ENCODE assay signal across 8 mouse cellular contexts in the genomic region with DNA sequence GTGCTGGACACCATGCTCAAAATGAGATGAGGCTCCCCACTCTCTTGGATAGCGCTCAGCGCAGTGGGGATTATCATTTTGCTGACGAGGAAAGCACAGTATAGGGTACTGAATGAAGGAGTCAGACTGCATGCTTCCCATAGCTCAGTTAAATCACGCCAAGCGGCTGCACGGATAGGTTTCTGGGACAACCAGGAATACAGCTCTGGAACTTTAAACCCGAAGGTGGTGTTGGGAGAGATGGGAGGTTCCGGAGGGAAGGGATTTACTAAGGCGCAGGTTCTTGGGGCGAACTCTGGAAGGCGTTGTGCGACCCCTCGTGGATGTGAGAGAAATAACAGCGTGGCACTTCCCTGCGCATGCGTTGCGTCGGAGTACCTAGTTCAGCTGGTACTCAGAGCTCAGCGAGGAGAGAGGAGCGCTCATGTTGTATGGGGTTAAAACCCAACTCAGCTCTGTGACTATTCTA. TPM values are rescaled to one million over a fixed set of nuclear protein-coding genes. Genes with fewer than 3 reads are reported as not detected.
DNase-seq lines count a peak whose midpoint lies in the region; ATAC-seq lines count a peak whose summit lies in the region.

No protein-coding gene starts in this region.

- WGBS in heart, embryonic 13.5 days: 7% methylated on average over 20 of the region's 20 CpGs
- 10% methylated on average over 20 of the region's 20 CpGs for WGBS in liver, embryonic 12.5 days (ENCODE audit: insufficient replicate concordance)
- 8% methylated on average over 20 of the region's 20 CpGs for WGBS in stomach, embryonic 15.5 days

- peak overlapping the region; percentile 78 for H3K9ac ChIP-seq in heart, embryonic 13.5 days
- H3K9ac ChIP-seq in liver, embryonic 12.5 days: peak overlapping the region; percentile 51
- H3K9ac ChIP-seq in stomach, embryonic 15.5 days: no peak overlapping the region; the same call in 1 of the 2 replicates

- no peak overlapping the region for H3K27ac ChIP-seq in heart, embryonic 13.5 days (replicated peaks)
- no peak overlapping the region for H3K27ac ChIP-seq in liver, embryonic 12.5 days
- H3K27ac ChIP-seq in stomach, embryonic 15.5 days: no peak overlapping the region

- no peaks in the 10 kb centered on the region for H3K36me3 ChIP-seq in heart, embryonic 13.5 days
- H3K36me3 ChIP-seq in liver, embryonic 12.5 days: no peaks in the 10 kb centered on the region
- no peaks in the 10 kb centered on the region for H3K36me3 ChIP-seq in stomach, embryonic 15.5 days

- H3K4me3 ChIP-seq in heart, embryonic 13.5 days: peak overlapping the region; percentile 52
- H3K4me3 ChIP-seq in liver, embryonic 12.5 days: peak overlapping the region; percentile 47
- H3K4me3 ChIP-seq in stomach, embryonic 15.5 days (replicated peaks): peak overlapping the region; percentile 33

- H3K9me3 ChIP-seq in heart, embryonic 13.5 days: no peaks in the 10 kb centered on the region
- no peaks in the 10 kb centered on the region for H3K9me3 ChIP-seq in liver, embryonic 12.5 days (replicated peaks)
- H3K9me3 ChIP-seq in stomach, embryonic 15.5 days: no peaks in the 10 kb centered on the region

- H3K4me1 ChIP-seq in heart, embryonic 13.5 days: peaks cover 31% of the 10 kb centered on the region
- H3K4me1 ChIP-seq in liver, embryonic 12.5 days: peaks cover 54% of the 10 kb centered on the region
- H3K4me1 ChIP-seq in stomach, embryonic 15.5 days: peaks cover 23% of the 10 kb centered on the region; the same call in 1 of the 2 replicates

- DNase-seq in CD4-positive helper T cell, adult 2 months (ENCODE audit: low read depth, low spot score): peak; percentile 85
- peak; percentile 82 for DNase-seq in brain, embryonic 18.5 days (ENCODE audit: low read depth, low spot score)
- DNase-seq in kidney, postnatal 10 days: peak; percentile 91
- DNase-seq in natural killer cell, adult 2 months (ENCODE audit: low spot score in 2 of 2): peak; percentile 59 to 77

- peak; percentile 89 for ATAC-seq in erythroid progenitor cell, adult 5-6 weeks (replicated peaks; ENCODE audit: low FRiP score, poor library complexity, severe bottlenecking)
- ATAC-seq in heart, embryonic 13.5 days (ENCODE audit: extremely low read depth, insufficient number of reproducible peaks, low FRiP score, low TSS enrichment): peak; percentile 37; the same call in 1 of the 2 replicates
- peak; percentile 44 for ATAC-seq in liver, embryonic 12.5 days
- peak; percentile 60 for ATAC-seq in stomach, embryonic 15.5 days (ENCODE audit: insufficient read depth, low FRiP score, low read depth)

- H3K27me3 ChIP-seq in heart, embryonic 13.5 days (replicated peaks): no peaks in the 10 kb centered on the region
- 0 out of 2 replicates have a peak, but pooled peaks cover 8% of the 10 kb centered on the region for H3K27me3 ChIP-seq in liver, embryonic 12.5 days (replicated peaks)
- H3K27me3 ChIP-seq in stomach, embryonic 15.5 days (replicated peaks): no peaks in the 10 kb centered on the region

- H3K4me2 ChIP-seq in heart, embryonic 13.5 days: peak overlapping the region; percentile 84
- H3K4me2 ChIP-seq in liver, embryonic 12.5 days: peak overlapping the region; percentile 74
- peak overlapping the region; percentile 64 for H3K4me2 ChIP-seq in stomach, embryonic 15.5 days

RNA-seq across cellular contexts. Expression of a gene that starts 4.8 kb away (rescaled TPM):
- total RNA-seq in erythroid progenitor cell, adult 5-6 weeks (2015; ENCODE audit: low replicate concordance): not detected in 2 replicates
- not detected in 2 replicates for total RNA-seq in erythroid progenitor cell, adult 5-6 weeks (2017; ENCODE audit: low replicate concordance)
- polyA plus RNA-seq in heart, embryonic 13.5 days (2015; fragmentation: Nextera tagmentation; extraction: Ambion mirVana): 0.20 TPM in 1 of 2 replicates, not detected in the other
- polyA plus RNA-seq in liver, embryonic 12.5 days (2016; fragmentation: Nextera tagmentation; extraction: Ambion mirVana): 0.29 TPM in 1 of 2 replicates, not detected in the other
- 6.4 and 10.9 TPM in 2 replicates for polyA plus RNA-seq in stomach, embryonic 15.5 days (2015; fragmentation: Nextera tagmentation; extraction: Ambion mirVana)

RNA-seq across cellular contexts. Expression of a gene that starts 31.1 kb away (rescaled TPM):
- 0.42 TPM in 1 of 2 replicates, not detected in the other for total RNA-seq in erythroid progenitor cell, adult 5-6 weeks (2015; ENCODE audit: low replicate concordance)
- 0.51 and 0.53 TPM in 2 replicates for total RNA-seq in erythroid progenitor cell, adult 5-6 weeks (2017; ENCODE audit: low replicate concordance)
- polyA plus RNA-seq in heart, embryonic 13.5 days (2015; fragmentation: Nextera tagmentation; extraction: Ambion mirVana): 2.0 and 2.2 TPM in 2 replicates
- 0.31 and 0.44 TPM in 2 replicates for polyA plus RNA-seq in liver, embryonic 12.5 days (2016; fragmentation: Nextera tagmentation; extraction: Ambion mirVana)
- 2.7 and 2.9 TPM in 2 replicates for polyA plus RNA-seq in stomach, embryonic 15.5 days (2015; fragmentation: Nextera tagmentation; extraction: Ambion mirVana)

RNA-seq across cellular contexts. Expression of a gene that starts 44.9 kb away (rescaled TPM):
- total RNA-seq in erythroid progenitor cell, adult 5-6 weeks (2015; ENCODE audit: low replicate concordance): 261 and 280 TPM in 2 replicates
- total RNA-seq in erythroid progenitor cell, adult 5-6 weeks (2017; ENCODE audit: low replicate concordance): 596 and 607 TPM in 2 replicates
- polyA plus RNA-seq in heart, embryonic 13.5 days (2015; fragmentation: Nextera tagmentation; extraction: Ambion mirVana): 68.5 and 70.2 TPM in 2 replicates
- 67.1 and 67.4 TPM in 2 replicates for polyA plus RNA-seq in liver, embryonic 12.5 days (2016; fragmentation: Nextera tagmentation; extraction: Ambion mirVana)
- 116 TPM in 2 replicates for polyA plus RNA-seq in stomach, embryonic 15.5 days (2015; fragmentation: Nextera tagmentation; extraction: Ambion mirVana)

RNA-seq across cellular contexts. Expression of a gene that starts 50.9 kb away (rescaled TPM):
- total RNA-seq in erythroid progenitor cell, adult 5-6 weeks (2015; ENCODE audit: low replicate concordance): 12.2 and 39.6 TPM in 2 replicates
- 22.2 and 28.6 TPM in 2 replicates for total RNA-seq in erythroid progenitor cell, adult 5-6 weeks (2017; ENCODE audit: low replicate concordance)
- polyA plus RNA-seq in heart, embryonic 13.5 days (2015; fragmentation: Nextera tagmentation; extraction: Ambion mirVana): 14.6 and 19.5 TPM in 2 replicates
- 15.7 and 15.9 TPM in 2 replicates for polyA plus RNA-seq in liver, embryonic 12.5 days (2016; fragmentation: Nextera tagmentation; extraction: Ambion mirVana)
- polyA plus RNA-seq in stomach, embryonic 15.5 days (2015; fragmentation: Nextera tagmentation; extraction: Ambion mirVana): 24.2 and 27.3 TPM in 2 replicates

Comparison
In these comparisons a context has a peak if more than half of its experiments do, and no peak if none do; other contexts are left out.
1. ATAC-seq: peak in every context shown above with its lines; median percentile 89 in erythroid progenitor cell, adult 5-6 weeks; 60 in stomach, embryonic 15.5 days; 44 in liver, embryonic 12.5 days; 37 in heart, embryonic 13.5 days.